ENCODE assay signal across 7 mouse cellular contexts in the genomic region with DNA sequence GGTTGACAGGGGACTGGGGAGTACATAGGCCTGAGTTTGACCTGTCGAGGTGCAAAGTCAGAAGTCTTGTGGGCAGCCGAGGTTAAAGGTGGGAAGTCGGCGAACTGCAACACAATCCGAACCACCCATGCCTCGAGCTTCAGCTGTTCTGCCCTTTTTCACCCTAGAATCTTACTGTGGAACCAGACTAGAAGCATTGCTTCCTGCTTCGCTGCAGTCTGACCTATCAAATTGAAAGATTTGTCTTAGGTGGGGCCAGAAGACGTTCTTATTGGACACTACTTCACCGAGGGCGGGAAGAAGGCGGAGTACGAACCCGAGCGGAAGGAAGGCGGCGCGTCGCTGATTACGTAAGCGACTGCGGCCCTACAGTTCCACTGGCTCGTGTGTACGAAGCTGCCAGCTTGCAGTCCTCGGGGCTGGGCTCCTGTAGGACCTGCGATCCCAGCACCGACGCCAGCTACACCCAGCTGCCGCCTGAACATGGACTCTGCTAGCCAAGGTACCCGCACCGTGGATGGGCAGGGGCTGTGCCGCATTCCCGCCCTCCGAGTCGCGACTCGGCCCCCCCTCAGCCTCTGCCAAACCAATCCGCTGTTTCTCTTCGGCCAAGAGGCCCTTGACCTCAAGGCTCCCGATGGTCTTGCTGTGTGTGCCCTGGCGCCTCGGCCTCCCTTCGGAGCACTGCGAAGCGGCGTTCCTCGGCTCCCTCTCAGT. TPM values are rescaled to one million over a fixed set of nuclear protein-coding genes. Genes with fewer than 3 reads are reported as not detected.
DNase-seq lines count a peak whose midpoint lies in the region; ATAC-seq lines count a peak whose summit lies in the region.

Tpd52l2 (plus strand) TSS at position 312 of the 717 bp plus-strand sequence.

- H3K4me3 ChIP-seq in intestine, embryonic 15.5 days (replicated peaks): peak within 1 kb of the TSS; percentile 89
- H3K4me3 ChIP-seq in midbrain, embryonic 10.5 days: peak within 1 kb of the TSS; percentile 91

- whole genome bisulfite sequencing in intestine, embryonic 15.5 days: 0% methylated on average over 46 of the region's 46 CpGs
- WGBS in midbrain, embryonic 10.5 days: under 1% methylated on average over 46 of the region's 46 CpGs

- H3K36me3 ChIP-seq in intestine, embryonic 15.5 days: peaks cover 13% of the 10 kb centered on the region
- peaks cover 28% of the 10 kb centered on the region for H3K36me3 ChIP-seq in midbrain, embryonic 10.5 days

- H3K4me1 ChIP-seq in intestine, embryonic 15.5 days (replicated peaks): peaks cover 6% of the 10 kb centered on the region
- H3K4me1 ChIP-seq in midbrain, embryonic 10.5 days: peaks cover 21% of the 10 kb centered on the region

- H3K27me3 ChIP-seq in intestine, embryonic 15.5 days (replicated peaks): no peaks in the 10 kb centered on the region
- H3K27me3 ChIP-seq in midbrain, embryonic 10.5 days (ENCODE audit: low read depth, poor library complexity, severe bottlenecking): no peaks in the 10 kb centered on the region

- ATAC-seq in intestine, embryonic 15.5 days: peak; percentile 97

- no peaks in the 10 kb centered on the region for H3K9me3 ChIP-seq in intestine, embryonic 15.5 days
- no peaks in the 10 kb centered on the region for H3K9me3 ChIP-seq in midbrain, embryonic 10.5 days (replicated peaks)

- DNase-seq in adrenal gland, adult 2 months: peak; percentile 95
- DNase-seq in embryo, embryonic 11.5 days (ENCODE audit: low read depth, low spot score): peak; percentile 95
- peak; percentile 83 to 87 for DNase-seq in gastrocnemius, postnatal 36 days
- DNase-seq in left cerebral cortex, postnatal 25 days (ENCODE audit: low spot score in 2 of 2): peak; percentile 92 to 98
- DNase-seq in midbrain, embryonic 10.5 days (ENCODE audit: low spot score): peak; percentile 94
- DNase-seq in right cerebral cortex, postnatal 4 days: peak; percentile 88

- peak within 1 kb of the TSS; percentile 98 for H3K27ac ChIP-seq in intestine, embryonic 15.5 days
- H3K27ac ChIP-seq in midbrain, embryonic 10.5 days (replicated peaks): peak within 1 kb of the TSS; percentile 92

- intact Hi-C loops in gastrocnemius, postnatal 36 days (cut with DNase I): loop anchor here (1.0 to 5.0 kb wide), 3 partner anchors 40 to 104 kb away; partner anchors contain the start of gene Zbtb46
- intact Hi-C loops in left cerebral cortex, postnatal 25 days (cut with DNase I): loop anchor here (1.0 to 5.0 kb wide), 4 partner anchors 23 to 105 kb away; partner anchors contain the start of genes Dnajc5 and Zbtb46

- H3K4me2 ChIP-seq in intestine, embryonic 15.5 days (replicated peaks): peak within 1 kb of the TSS; percentile 83

- H3K9ac ChIP-seq in intestine, embryonic 15.5 days: peak within 1 kb of the TSS; percentile 93

RNA-seq across cellular contexts. Expression of gene Tpd52l2, which starts in this region (rescaled TPM):
- 100 to 1,000 TPM; 102 to 119 TPM for total RNA-seq in adrenal gland, adult 2 months (2021)
- 24.0 and 25.2 TPM in 2 replicates for polyA plus RNA-seq in adrenal gland, adult 2 months (2012; rRNA removed)
- total RNA-seq in gastrocnemius, postnatal 36 days (2021): 10 to 100 TPM; 41.1 to 48.7 TPM
- 133 and 140 TPM in 2 replicates for polyA plus RNA-seq in intestine, embryonic 15.5 days (2015; fragmentation: Nextera tagmentation; extraction: Ambion mirVana)
- total RNA-seq in left cerebral cortex, postnatal 25 days (2021): 10 to 100 TPM; 74.7 to 76.8 TPM
- polyA plus RNA-seq in midbrain, embryonic 10.5 days (2016; fragmentation: Nextera tagmentation; extraction: Ambion mirVana): 164 and 167 TPM in 2 replicates

Comparison
In these comparisons a context has a peak if more than half of its experiments do, and no peak if none do; other contexts are left out.
1. Peak in every context shown above with its lines: DNase-seq, ATAC-seq, H3K4me3 ChIP-seq and H3K27ac ChIP-seq.